ENCODE assay signal across 22 mouse cellular contexts in genomic region chr1:191417111-191417510, GRCm38 (mm10). TPM values are rescaled to one million over a fixed set of nuclear protein-coding genes. Genes with fewer than 3 reads are reported as not detected.
A peak's percentile ranks its signal among the peaks of the same experiment; 100 is the strongest.
DNase-seq lines count a peak whose midpoint lies in the region; ATAC-seq lines count a peak whose summit lies in the region.
"Had no signal": no experiment of that assay in that cellular context is flagged by ENCODE, and none has a peak within 500 bp of the region (broad histone marks: within the 10 kb centered on the region; RNA-seq: fewer than 3 reads in every experiment).

No protein-coding gene starts in this region.

- no peaks in the 10 kb centered on the region for H3K36me3 ChIP-seq in intestine, embryonic 14.5 days (ENCODE audit: control insufficient read depth, insufficient read depth, low read length)
- no peaks in the 10 kb centered on the region for H3K36me3 ChIP-seq in intestine, embryonic 16.5 days (ENCODE audit: control insufficient read depth, insufficient read depth, low read length)
- H3K36me3 ChIP-seq in hindbrain, embryonic 14.5 days (replicated peaks; ENCODE audit: control insufficient read depth, insufficient read depth) = no peaks in the 10 kb centered on the region
- H3K36me3 ChIP-seq: embryonic facial prominence, embryonic 12.5 days; forebrain, embryonic 15.5 days; heart, embryonic 10.5 days; hindbrain, embryonic 15.5 days; limb, embryonic 12.5 days had no signal

- H3K9ac ChIP-seq in intestine, embryonic 14.5 days (ENCODE audit: low read length) = no peak overlapping the region
- H3K9ac ChIP-seq in intestine, embryonic 16.5 days (ENCODE audit: low read depth, low read length) = no peak overlapping the region
- H3K9ac ChIP-seq in hindbrain, embryonic 14.5 days = no peak overlapping the region
- H3K9ac ChIP-seq: embryonic facial prominence, embryonic 12.5 days; forebrain, embryonic 15.5 days; hindbrain, embryonic 15.5 days; limb, embryonic 12.5 days had no signal

- H3K27ac ChIP-seq in intestine, embryonic 14.5 days (ENCODE audit: low read depth) = no peak overlapping the region
- no peak overlapping the region for H3K27ac ChIP-seq in intestine, embryonic 16.5 days (ENCODE audit: low read length)
- no peak overlapping the region for H3K27ac ChIP-seq in hindbrain, embryonic 14.5 days
- H3K27ac ChIP-seq: embryonic facial prominence, embryonic 12.5 days; forebrain, embryonic 15.5 days; hindbrain, embryonic 15.5 days; limb, embryonic 12.5 days had no signal

- ATAC-seq in intestine, embryonic 14.5 days (replicated peaks; ENCODE audit: low FRiP score, low TSS enrichment, low read depth) = no peak
- no peak for ATAC-seq in intestine, embryonic 16.5 days
- peak; percentile 5; the same call in 1 of the 2 replicates for ATAC-seq in granulocyte monocyte progenitor cell, adult 5-6 weeks (replicated peaks; ENCODE audit: poor library complexity, severe bottlenecking)
- no peak for ATAC-seq in hindbrain, embryonic 14.5 days (ENCODE audit: low FRiP score)
- ATAC-seq: forebrain, embryonic 15.5 days had no signal

- no peaks in the 10 kb centered on the region for H3K27me3 ChIP-seq in intestine, embryonic 14.5 days (replicated peaks; ENCODE audit: control insufficient read depth, insufficient read depth, low read length)
- no peaks in the 10 kb centered on the region for H3K27me3 ChIP-seq in intestine, embryonic 16.5 days (replicated peaks; ENCODE audit: control insufficient read depth, insufficient read depth, low read length)
- H3K27me3 ChIP-seq in hindbrain, embryonic 14.5 days (ENCODE audit: control insufficient read depth, insufficient read depth, low read length) = no peaks in the 10 kb centered on the region
- H3K27me3 ChIP-seq: embryonic facial prominence, embryonic 12.5 days; forebrain, embryonic 15.5 days; hindbrain, embryonic 15.5 days; limb, embryonic 12.5 days had no signal

- DNase-seq in intestine, embryonic 14.5 days (ENCODE audit: low spot score) = peak; percentile 47
- peak; percentile 56 for DNase-seq in 416B (ENCODE audit: low read depth)
- DNase-seq in natural killer cell, adult 2 months (ENCODE audit: low spot score in 2 of 2) = peak; percentile 19 to 55
- no peak for DNase-seq in spleen, adult 18-20 months
- DNase-seq in hindbrain, embryonic 14.5 days (ENCODE audit: low spot score) = no peak
- DNase-seq: adrenal gland, adult 2 months; cerebellum, adult 9-10 months; gastrocnemius, postnatal 36 days; kidney, adult 11 months; lung, postnatal 10 days; midbrain, embryonic 14.5 days; retina, postnatal 1 day; thymus, postnatal 14 days had no signal

- H3K4me1 ChIP-seq in intestine, embryonic 14.5 days (replicated peaks; ENCODE audit: control insufficient read depth, insufficient read depth, low read length) = peaks cover 19% of the 10 kb centered on the region
- H3K4me1 ChIP-seq in intestine, embryonic 16.5 days (ENCODE audit: control insufficient read depth, insufficient read depth, low read length) = peaks cover 8% of the 10 kb centered on the region
- H3K4me1 ChIP-seq in hindbrain, embryonic 14.5 days (replicated peaks; ENCODE audit: control insufficient read depth, insufficient read depth, low read length) = no peaks in the 10 kb centered on the region
- H3K4me1 ChIP-seq: forebrain, embryonic 15.5 days; hindbrain, embryonic 15.5 days had no signal

- WGBS in intestine, embryonic 14.5 days = 62% methylated on average over 5 of the region's 5 CpGs
- WGBS in intestine, embryonic 16.5 days = 62% methylated on average over 5 of the region's 5 CpGs
- 80% methylated on average over 5 of the region's 5 CpGs for WGBS in hindbrain, embryonic 14.5 days

- H3K9me3 ChIP-seq in intestine, embryonic 14.5 days (ENCODE audit: control insufficient read depth, low read length) = no peaks in the 10 kb centered on the region
- no peaks in the 10 kb centered on the region for H3K9me3 ChIP-seq in intestine, embryonic 16.5 days (ENCODE audit: control insufficient read depth, low read length)
- H3K9me3 ChIP-seq in hindbrain, embryonic 14.5 days (ENCODE audit: control insufficient read depth, low read length) = no peaks in the 10 kb centered on the region
- H3K9me3 ChIP-seq: embryonic facial prominence, embryonic 12.5 days; forebrain, embryonic 15.5 days; heart, embryonic 10.5 days; hindbrain, embryonic 15.5 days; limb, embryonic 12.5 days; megakaryocyte, embryonic 14.5 days had no signal

- H3K4me3 ChIP-seq in intestine, embryonic 14.5 days (ENCODE audit: low read depth, low read length) = no peak overlapping the region
- no peak overlapping the region for H3K4me3 ChIP-seq in intestine, embryonic 16.5 days (ENCODE audit: low read length)
- no peak overlapping the region for H3K4me3 ChIP-seq in hindbrain, embryonic 14.5 days (replicated peaks; ENCODE audit: low read length)
- H3K4me3 ChIP-seq: embryonic facial prominence, embryonic 12.5 days; erythroblast, embryonic 14.5 days; forebrain, embryonic 15.5 days; heart, embryonic 10.5 days; hindbrain, embryonic 15.5 days; limb, embryonic 12.5 days; megakaryocyte, embryonic 14.5 days had no signal

- no peak overlapping the region for H3K4me2 ChIP-seq in intestine, embryonic 14.5 days (ENCODE audit: low read length)
- H3K4me2 ChIP-seq in intestine, embryonic 16.5 days (ENCODE audit: low read depth, low read length) = no peak overlapping the region
- H3K4me2 ChIP-seq in hindbrain, embryonic 14.5 days (replicated peaks) = no peak overlapping the region
- H3K4me2 ChIP-seq: embryonic facial prominence, embryonic 12.5 days; forebrain, embryonic 15.5 days; hindbrain, embryonic 15.5 days; limb, embryonic 12.5 days had no signal

RNA-seq across cellular contexts. Expression of gene Ppp2r5a, which starts 14.0 kb away (rescaled TPM):
- polyA plus RNA-seq in intestine, embryonic 14.5 days (2014; fragmentation: Nextera tagmentation; extraction: Ambion mirVana) = 25.2 and 27.1 TPM in 2 replicates
- 11.3 and 11.8 TPM in 2 replicates for polyA plus RNA-seq in intestine, embryonic 16.5 days (2015; fragmentation: Nextera tagmentation; extraction: Ambion mirVana)
- total RNA-seq in granulocyte monocyte progenitor cell, adult 5-6 weeks (2014; fragmentation: Nextera tagmentation) = 117 and 162 TPM in 2 replicates
- 122 and 183 TPM in 2 replicates for total RNA-seq in granulocyte monocyte progenitor cell, adult 5-6 weeks (2017)
- polyA plus RNA-seq in hindbrain, embryonic 14.5 days (2014; fragmentation: Nextera tagmentation; extraction: Ambion mirVana) = 12.6 and 14.4 TPM in 2 replicates

Comparison
In these comparisons a context has a peak if more than half of its experiments do, and no peak if none do; other contexts are left out.
1. DNase-seq: peak in intestine, embryonic 14.5 days (single experiment), 416B (single experiment) and natural killer cell, adult 2 months (2 of 2); none in spleen, adult 18-20 months (0 of 2) and hindbrain, embryonic 14.5 days (single experiment).